Mouse (Mus musculus): ENCODE measurements at regions not wholly inside any gene's neighbourhood (a gene's known extent, or its start where the extent isn't known, plus 50 kb on each side); places are given as distances from the start of the nearest gene placed in this dataset.

DNA sequence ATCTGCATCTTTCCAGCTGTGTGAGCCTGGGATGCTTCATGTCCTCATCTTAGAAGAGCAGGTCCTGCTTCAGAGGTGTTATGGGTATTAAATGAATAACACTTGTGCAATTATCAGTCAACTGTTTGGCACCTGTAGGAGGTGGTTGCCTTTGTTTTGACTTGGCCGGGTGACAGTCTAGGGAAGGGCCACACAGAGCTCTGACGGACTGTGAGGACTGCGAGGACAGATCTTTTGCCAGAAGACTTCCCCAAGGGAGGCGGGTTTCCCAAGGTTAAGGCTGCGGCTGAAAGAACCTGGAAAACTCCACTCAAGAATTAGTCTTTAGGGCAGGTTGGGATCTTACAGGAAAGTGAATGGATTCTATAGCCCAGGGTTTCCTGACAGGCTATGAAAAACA, 239.8 kb downstream of the Ikzf2 start:
- no peak for TF ChIP-seq CTCF (IDR thresholded peaks at IDR 0.05; ENCODE audit: borderline replicate concordance, insufficient read depth, low read depth, low read length)
- no peak for TF ChIP-seq POLR2A (IDR thresholded peaks at IDR 0.05; ENCODE audit: borderline replicate concordance, insufficient read depth, low read length)

Measured in cerebellum, adult 2 months (tissue).